Mouse (Mus musculus) C2C12 (cell line): Measurements from ENCODE around the gene 2310061I04Rik.

Experiments used
- CTCF ChIP-seq: IDR thresholded peaks from one replicate; pipeline ENCODE4 v1.5.1; 2011; ENCODE audit not compliant: control insufficient read depth, insufficient read depth, insufficient read length
- MYOG ChIP-seq: IDR thresholded peaks from one replicate; pipeline ENCODE4 v1.6.1; 2011; ENCODE audit not compliant: control insufficient read depth, insufficient read length; ENCODE audit errors: extremely low read depth

- TF ChIP-seq CTCF (peak; percentile 13), MYOG (no peak)
Observed at GRCm38 (mm10) chr17:35861198-35861857, 35.9 kb downstream of the 2310061I04Rik start, which contains the start of gene Nrm.
